Mouse (Mus musculus) CH12.LX (cell line): ENCODE data around the gene Kcnh5.

ENCODE experiments used
- CTCF ChIP-seq, 2 experiments: IDR thresholded peaks in 1 of 2; conservative IDR thresholded peaks in 1 of 2; 2 replicates each; pipeline ENCODE4 v1.5.1; 2011 to 2012; ENCODE audit warnings: low read depth in 2 of 2, low read length in 2 of 2, improper control_type of control experiment in 1 of 2, inconsistent platforms in 1 of 2, mild to moderate bottlenecking in 1 of 2, moderate library complexity in 1 of 2
- E2F4 ChIP-seq: IDR thresholded peaks from 2 replicates; pipeline ENCODE4 v1.6.1; 2011; ENCODE audit warnings: low read depth, low read length, improper control_type of control experiment; ENCODE audit not compliant: insufficient replicate concordance
- EP300 ChIP-seq: IDR thresholded peaks from 2 replicates; pipeline ENCODE4 v1.6.1; 2011; ENCODE audit warnings: low read length, improper control_type of control experiment
- MYC ChIP-seq: IDR thresholded peaks from 2 replicates; pipeline ENCODE4 v1.6.1; 2011; ENCODE audit warnings: low read depth, mild to moderate bottlenecking, improper control_type of control experiment, low read length
- PAX5 ChIP-seq: IDR thresholded peaks from 2 replicates; pipeline ENCODE4 v1.6.1; 2012; ENCODE audit warnings: low read length, inconsistent platforms, mixed read lengths
- POLR2A ChIP-seq: IDR thresholded peaks from 2 replicates; pipeline ENCODE4 v1.6.1; 2011; ENCODE audit warnings: low read depth, mild to moderate bottlenecking, improper control_type of control experiment, low read length
- POLR2AphosphoS2 ChIP-seq: IDR thresholded peaks from 2 replicates; pipeline ENCODE4 v1.6.1; 2011; ENCODE audit warnings: low read depth, low read length, improper control_type of control experiment
- ZC3H11A ChIP-seq: IDR thresholded peaks from 2 replicates; pipeline ENCODE4 v1.6.1; 2012; ENCODE audit warnings: low read depth, mild to moderate bottlenecking, inconsistent platforms, low read length, improper control_type of control experiment

- TF ChIP-seq ZC3H11A, result no peak
- no peak for TF ChIP-seq CTCF (conservative IDR thresholded peaks at IDR 0.05 in 1 of 2, IDR thresholded peaks at IDR 0.05 in 1 of 2; ENCODE audit: low read depth in 2 of 2, low read length in 2 of 2)
- TF ChIP-seq POLR2A, result no peak
- no peak for TF ChIP-seq POLR2AphosphoS2
- TF ChIP-seq E2F4, result no peak
- no peak for TF ChIP-seq PAX5
- TF ChIP-seq MYC, result no peak
- no peak for TF ChIP-seq EP300
These were observed 290.1 kb downstream of the Kcnh5 start for GRCm38 (mm10) chr12:74887064-74887463.
